Mouse (Mus musculus) embryonic facial prominence, embryonic 14.5 days (tissue): ENCODE results near the gene Hist2h3c1. TPM values are rescaled to one million over a fixed set of nuclear protein-coding genes. Genes with fewer than 3 reads are reported as not detected.
"Not testable (repeated sequence)": the region's sequence is repeated elsewhere in the genome, so short reads cannot be mapped to it uniquely, and the experiment has no call there.

Experiments used
- ATAC-seq: fragments of 200-750 bp; cut with Nextera tagmentation; 2 replicates; pipeline ENCODE4 v1.8.0; 2017; ENCODE audit warnings: low read depth, moderate number of reproducible peaks, moderate TSS enrichment
- DNase-seq: peaks from one replicate; pipeline ENCODE4 v3.0.0-alpha.2; 2015; ENCODE audit warnings: low spot score
- H3K27ac ChIP-seq: fragments of 300-500 bp; sonication (generic); replicated peaks from 2 replicates; pipeline ENCODE4 v1.5.1; 2014; ENCODE audit warnings: low read depth, mild to moderate bottlenecking, low read length, moderate library complexity
- H3K27me3 ChIP-seq: fragments of 300-500 bp; sonication (generic); replicated peaks from 2 replicates; pipeline ENCODE4 v1.6.1; 2014; ENCODE audit warnings: low read length; ENCODE audit not compliant: control insufficient read depth, insufficient read depth
- H3K36me3 ChIP-seq: fragments of 300-500 bp; sonication (generic); 2 replicates; pipeline ENCODE4 v1.6.1; 2014; ENCODE audit warnings: low read length, mixed read lengths; ENCODE audit not compliant: control insufficient read depth, insufficient read depth
- H3K4me1 ChIP-seq: fragments of 300-500 bp; sonication (generic); 2 replicates; pipeline ENCODE4 v1.6.1; 2014; ENCODE audit warnings: antibody characterized with exemption, low read length; ENCODE audit not compliant: control insufficient read depth, insufficient read depth
- H3K4me2 ChIP-seq: fragments of 300-500 bp; sonication (generic); 2 replicates; pipeline ENCODE4 v1.6.1; 2014; ENCODE audit warnings: low read depth, mild to moderate bottlenecking, low read length, moderate library complexity, mixed read lengths
- H3K4me3 ChIP-seq: fragments of 300-500 bp; sonication (generic); 2 replicates; pipeline ENCODE4 v1.5.1; 2014; ENCODE audit warnings: low read depth, mild to moderate bottlenecking, low read length
- H3K9ac ChIP-seq: fragments of 300-500 bp; sonication (generic); 2 replicates; pipeline ENCODE4 v1.6.1; 2014; ENCODE audit warnings: low read depth, mild to moderate bottlenecking, low read length, moderate library complexity, mixed read lengths
- H3K9me3 ChIP-seq: fragments of 300-500 bp; sonication (generic); 2 replicates; pipeline ENCODE4 v1.6.1; 2016; ENCODE audit warnings: low read length; ENCODE audit not compliant: control insufficient read depth
- WGBS: fragments of 180-500 bp; shearing (Covaris S2); extraction: QIAGEN DNeasy Blood & Tissue Kit; methylation state at CpG from one replicate; pipeline ENCODE4 v1.1.7; 2014; 5-methylcytosine and 5-hydroxymethylcytosine counted together
- microRNA-seq: library from miRNA; unstranded; fragments of <30 nt; microRNA quantifications from one replicate; pipeline ENCODE4, GENCODE M21; 2016; ENCODE audit warnings: borderline number of aligned reads
- polyA plus RNA-seq: library from polyadenylated mRNA; unstranded; fragments of >200 nt; fragmentation: Nextera tagmentation; extraction: Ambion mirVana; gene quantifications from 2 replicates; pipeline ENCODE4 v1.2.1, GENCODE M21; 2014

Hist2h3c1 gene
- polyA plus RNA-seq, 1 experiment from 2014 or later, result not detected

- no peak overlapping the region for H3K4me3 ChIP-seq
- no peaks in the 10 kb centered on the region for H3K4me1 ChIP-seq
- no peak overlapping the region for H3K27ac ChIP-seq
- WGBS, result 12% methylated on average over 4 of the region's 4 CpGs
- no peak for ATAC-seq
- H3K27me3 ChIP-seq, result no peaks in the 10 kb centered on the region; the same call in none of the 2 replicates
- peak overlapping the region; percentile 2 for H3K4me2 ChIP-seq
- 0 out of 2 replicates have a peak overlapping the region, but pooled peaks have one; percentile 5 for H3K9ac ChIP-seq
- no peaks in the 10 kb centered on the region for H3K9me3 ChIP-seq
- H3K36me3 ChIP-seq, result no peaks in the 10 kb centered on the region
- peak; percentile 77 for DNase-seq
Measured at GRCm38 (mm10) chr3:96284457-96284856, 38.0 kb downstream of the Hist2h3c1 start.

GRCm38 (mm10) chr3:96287334-96287733, 40.8 kb downstream of the Hist2h3c1 start:
- 86% methylated on average over 11 of the region's 11 CpGs for WGBS
- not testable (repeated sequence) for DNase-seq, H3K4me2 ChIP-seq

DNA sequence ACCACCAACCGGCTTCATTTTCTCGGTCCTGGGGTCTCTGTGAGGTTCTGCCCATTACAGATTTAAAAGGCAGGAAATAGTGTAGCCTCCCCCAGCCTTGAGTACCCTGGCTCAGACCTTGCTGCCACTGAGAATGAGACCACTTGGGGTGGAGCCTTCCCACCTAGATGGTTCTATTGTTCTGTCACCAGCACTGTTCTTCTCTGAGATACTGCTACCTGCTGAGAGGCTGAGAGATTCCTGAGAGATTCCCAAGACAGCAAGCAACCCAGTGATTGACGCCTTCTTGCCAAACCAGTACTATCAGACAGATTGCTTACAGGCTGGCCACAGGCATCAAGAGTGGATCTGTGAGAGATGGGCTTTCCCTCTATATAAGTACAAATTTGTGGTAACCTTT, 42.7 kb downstream of the Hist2h3c1 start:
- Histone ChIP-seq H3K27me3 (no peaks in the 10 kb centered on the region; the same call in 1 of the 2 replicates), H3K4me2 (no peak overlapping the region), H3K27ac (no peak overlapping the region), H3K9me3 (no peaks in the 10 kb centered on the region), H3K4me1 (no peaks in the 10 kb centered on the region), H3K9ac (no peak overlapping the region), H3K36me3 (no peaks in the 10 kb centered on the region), H3K4me3 (no peak overlapping the region)
- 73% methylated on average over 3 of the region's 3 CpGs for whole genome bisulfite sequencing
- ATAC-seq (no peak), DNase-seq (no peak)

More at GRCm38 (mm10) chr3:96287334-96287733, 40.8 kb downstream of the Hist2h3c1 start:
- H3K27ac ChIP-seq, H3K27me3 ChIP-seq, H3K4me3 ChIP-seq, H3K9me3 ChIP-seq, H3K4me1 ChIP-seq, ATAC-seq, H3K36me3 ChIP-seq, H3K9ac ChIP-seq: not testable (repeated sequence)

GRCm38 (mm10) chr3:96290727-96291126, 44.2 kb downstream of the Hist2h3c1 start:
- H3K27me3 ChIP-seq, result not testable (repeated sequence)

GRCm38 (mm10) chr3:96292641-96293040, 46.2 kb downstream of the Hist2h3c1 start:
- WGBS, result 47% methylated on average over 6 of the region's 6 CpGs

More at GRCm38 (mm10) chr3:96290727-96291126, 44.2 kb downstream of the Hist2h3c1 start:
- H3K36me3 ChIP-seq, H3K4me2 ChIP-seq, H3K9me3 ChIP-seq, H3K4me3 ChIP-seq, DNase-seq, H3K27ac ChIP-seq, H3K9ac ChIP-seq, H3K4me1 ChIP-seq, ATAC-seq: not testable (repeated sequence)
- 93% methylated on average over 3 of the region's 3 CpGs for WGBS

GRCm38 (mm10) chr3:96293368-96293767, 46.9 kb downstream of the Hist2h3c1 start:
- Histone ChIP-seq H3K4me2 (no peak overlapping the region), H3K9ac (no peak overlapping the region), H3K4me1 (no peaks in the 10 kb centered on the region), H3K27ac (no peak overlapping the region), H3K4me3 (no peak overlapping the region), H3K27me3 (no peaks in the 10 kb centered on the region), H3K9me3 (no peaks in the 10 kb centered on the region), H3K36me3 (no peaks in the 10 kb centered on the region)
- 44% methylated on average over 5 of the region's 5 CpGs for WGBS
- ATAC-seq (no peak), DNase-seq (no peak)

More at GRCm38 (mm10) chr3:96292641-96293040, 46.2 kb downstream of the Hist2h3c1 start:
- Histone ChIP-seq H3K4me3 (no peak overlapping the region), H3K4me2 (no peak overlapping the region), H3K27me3 (no peaks in the 10 kb centered on the region), H3K9me3 (no peaks in the 10 kb centered on the region), H3K27ac (no peak overlapping the region), H3K9ac (no peak overlapping the region), H3K36me3 (no peaks in the 10 kb centered on the region), H3K4me1 (no peaks in the 10 kb centered on the region)
- ATAC-seq, result no peak
- no peak for DNase-seq

DNA sequence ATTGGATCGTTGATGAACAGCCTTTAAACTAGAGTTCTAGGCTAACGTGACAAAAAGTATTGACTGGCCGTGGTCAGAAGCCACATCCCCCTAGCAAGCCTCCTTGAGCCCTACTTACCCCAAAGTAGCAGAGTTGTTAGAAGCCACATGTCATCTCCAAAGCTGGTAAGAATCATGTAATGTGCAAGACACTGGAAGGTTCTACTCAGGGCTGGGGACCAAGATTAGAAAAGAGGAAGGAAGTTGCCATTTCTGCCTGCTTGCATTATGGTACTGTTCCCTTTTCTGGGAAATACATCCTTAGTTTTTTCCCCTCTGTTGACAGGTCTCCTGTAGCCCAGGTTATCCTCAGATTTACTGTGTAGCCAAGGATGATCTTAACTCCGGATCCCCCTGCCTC, 47.3 kb downstream of the Hist2h3c1 start, which contains the start of gene Fcgr1:
Gene Fcgr1, minus strand, starts transcription at position 183 of the 400 bp plus-strand sequence.
- ATAC-seq, result no peak
- Histone ChIP-seq H3K9me3 (no peaks in the 10 kb centered on the region), H3K27me3 (0 out of 2 replicates have a peak, but pooled peaks cover 3% of the 10 kb centered on the region), H3K4me3 (no peak within 1 kb of the TSS), H3K36me3 (no peaks in the 10 kb centered on the region), H3K27ac (no peak within 1 kb of the TSS), H3K4me2 (no peak within 1 kb of the TSS), H3K9ac (no peak within 1 kb of the TSS), H3K4me1 (no peaks in the 10 kb centered on the region)
- 79% methylated on average over 4 of the region's 4 CpGs for WGBS
- no peak for DNase-seq

Small RNA genes lying within 50 kb of the gene (microRNA-seq; reads per million reads assigned to microRNA genes)
- not detected for gene Gm44492
- not detected for gene Gm47311
- gene Gm47313, result not detected

Other genes with a start within 250 kb of the Hist2h3c1 start
- 24.4 and 25.7 TPM in 2 replicates for gene Vps45, start 188.2 kb upstream of the Hist2h3c1 start, polyA plus RNA-seq
- gene Otud7b, start 142.2 kb upstream of the Hist2h3c1 start, polyA plus RNA-seq, result 17.6 and 20.0 TPM in 2 replicates
- 19.7 and 24.6 TPM in 2 replicates for gene Mtmr11, start 84.7 kb upstream of the Hist2h3c1 start, polyA plus RNA-seq
- gene Sf3b4, start 74.4 kb upstream of the Hist2h3c1 start, polyA plus RNA-seq, result 152 and 158 TPM in 2 replicates
- 4.4 and 6.1 TPM in 2 replicates for gene Sv2a, start 65.5 kb upstream of the Hist2h3c1 start, polyA plus RNA-seq
- 47.5 and 55.7 TPM in 2 replicates for gene Bola1, start 27.0 kb upstream of the Hist2h3c1 start, polyA plus RNA-seq
- 0.72 and 0.78 TPM in 2 replicates for gene Hist2h2ab, start 26.8 kb upstream of the Hist2h3c1 start, polyA plus RNA-seq
- 8.4 and 10.0 TPM in 2 replicates for gene Hist2h2ac, start 25.8 kb upstream of the Hist2h3c1 start, polyA plus RNA-seq
- gene Hist2h2be, start 25.6 kb upstream of the Hist2h3c1 start, polyA plus RNA-seq, result 7.8 and 8.8 TPM in 2 replicates
- 5.2 and 5.3 TPM in 2 replicates for gene Hist2h3c2, start 7.6 kb upstream of the Hist2h3c1 start, polyA plus RNA-seq
- 46.9 and 57.6 TPM in 2 replicates for gene Hist2h2aa2, start 6.4 kb upstream of the Hist2h3c1 start, polyA plus RNA-seq
- gene Hist2h2aa1, start 1.2 kb upstream of the Hist2h3c1 start, polyA plus RNA-seq, result 19.8 and 22.0 TPM in 2 replicates
- 6.9 TPM in 2 replicates for gene Hist2h4, start 16.6 kb downstream of the Hist2h3c1 start, polyA plus RNA-seq
- 44.3 and 57.8 TPM in 2 replicates for gene Hist2h3b, start 22.0 kb downstream of the Hist2h3c1 start, polyA plus RNA-seq
- gene Hist2h2bb, start 23.1 kb downstream of the Hist2h3c1 start, polyA plus RNA-seq, result 8.9 and 12.7 TPM in 2 replicates
- gene Fcgr1, start 47.3 kb downstream of the Hist2h3c1 start, polyA plus RNA-seq, result 4.0 and 5.3 TPM in 2 replicates
- not detected in 2 replicates for gene BC107364, start 205.6 kb downstream of the Hist2h3c1 start, polyA plus RNA-seq